Mouse (Mus musculus) hindbrain, embryonic 12.5 days (tissue): ENCODE data around the gene Pxk. TPM values are rescaled to one million over a fixed set of nuclear protein-coding genes. Genes with fewer than 3 reads are reported as not detected.
"Not testable (repeated sequence)": the region's sequence is repeated elsewhere in the genome, so short reads cannot be mapped to it uniquely, and the experiment has no call there.

Experiments
- ATAC-seq: fragments of 200-750 bp; cut with Nextera tagmentation; 2 replicates; pipeline ENCODE4 v1.8.0; 2017; ENCODE audit warnings: moderate TSS enrichment; ENCODE audit not compliant: low FRiP score
- H3K27ac ChIP-seq: fragments of 300-500 bp; sonication (generic); 2 replicates; pipeline ENCODE4 v1.5.1; 2016; ENCODE audit warnings: mild to moderate bottlenecking
- H3K27me3 ChIP-seq: fragments of 300-500 bp; sonication (generic); 2 replicates; pipeline ENCODE4 v1.6.1; 2016; ENCODE audit warnings: mild to moderate bottlenecking
- H3K36me3 ChIP-seq: fragments of 300-500 bp; sonication (generic); 2 replicates; pipeline ENCODE4 v1.6.1; 2016; ENCODE audit warnings: mild to moderate bottlenecking
- H3K4me1 ChIP-seq: fragments of 300-500 bp; sonication (generic); 2 replicates; pipeline ENCODE4 v1.6.1; 2016
- H3K4me2 ChIP-seq: fragments of 300-500 bp; sonication (generic); replicated peaks from 2 replicates; pipeline ENCODE4 v1.6.1; 2016; ENCODE audit warnings: mild to moderate bottlenecking
- H3K4me3 ChIP-seq: fragments of 300-500 bp; sonication (generic); 2 replicates; pipeline ENCODE4 v1.5.1; 2016; ENCODE audit warnings: mild to moderate bottlenecking
- H3K9ac ChIP-seq: fragments of 300-500 bp; sonication (generic); 2 replicates; pipeline ENCODE4 v1.6.1; 2016; ENCODE audit warnings: mild to moderate bottlenecking, moderate library complexity
- H3K9me3 ChIP-seq: fragments of 300-500 bp; sonication (generic); replicated peaks from 2 replicates; pipeline ENCODE4 v1.6.1; 2016; ENCODE audit warnings: mild to moderate bottlenecking
- WGBS: fragments of 180-500 bp; shearing (Covaris S2); methylation state at CpG from one replicate; pipeline ENCODE4 v1.1.7; 2016; 5-methylcytosine and 5-hydroxymethylcytosine counted together
- polyA plus RNA-seq: library from polyadenylated mRNA; unstranded; fragments of >200 nt; fragmentation: Nextera tagmentation; extraction: Ambion mirVana; gene quantifications from 2 replicates; pipeline ENCODE4 v1.2.1, GENCODE M21; 2016

The Pxk gene
- polyA plus RNA-seq, 1 experiment from 2014 or later: 43.0 TPM

DNA sequence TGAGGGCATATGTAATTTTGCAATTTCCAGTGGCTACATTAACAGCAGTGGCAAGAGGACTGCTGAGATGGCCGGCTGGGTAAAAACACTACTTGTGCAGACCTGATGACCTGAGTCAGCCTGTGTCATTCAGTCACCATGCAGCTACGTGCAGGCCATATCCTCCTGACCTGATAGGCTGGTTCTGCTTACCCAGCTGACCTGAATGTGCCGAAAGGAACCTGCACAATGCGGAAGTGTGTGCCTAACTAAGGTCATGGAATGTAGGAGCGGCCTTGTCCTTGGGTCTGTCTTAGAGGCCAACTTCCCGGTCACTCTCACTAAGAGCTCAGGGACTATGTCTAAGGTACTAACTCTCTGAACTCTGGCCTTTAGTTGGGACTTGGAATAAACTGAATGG, 13.5 kb downstream of the Pxk start:
- Histone ChIP-seq H3K9ac (no peak overlapping the region), H3K27me3 (no peaks in the 10 kb centered on the region), H3K4me2 (no peak overlapping the region), H3K36me3 (no peaks in the 10 kb centered on the region), H3K9me3 (no peaks in the 10 kb centered on the region), H3K4me3 (no peak overlapping the region), H3K27ac (no peak overlapping the region), H3K4me1 (no peaks in the 10 kb centered on the region)
- WGBS: 94% methylated on average over 6 of the region's 6 CpGs
- no peak for ATAC-seq

- no peaks in the 10 kb centered on the region for H3K27me3 ChIP-seq
- ATAC-seq: no peak
- H3K9ac ChIP-seq: no peak overlapping the region
- no peaks in the 10 kb centered on the region for H3K9me3 ChIP-seq
- no peaks in the 10 kb centered on the region for H3K36me3 ChIP-seq
- no peak overlapping the region for H3K27ac ChIP-seq
- 91% methylated on average over 8 of the region's 8 CpGs for WGBS
- no peaks in the 10 kb centered on the region for H3K4me1 ChIP-seq
- H3K4me3 ChIP-seq: no peak overlapping the region
- no peak overlapping the region for H3K4me2 ChIP-seq
Measured at GRCm38 (mm10) chr14:8112036-8112435, 14.0 kb downstream of the Pxk start.

- Histone ChIP-seq H3K36me3 (no peaks in the 10 kb centered on the region), H3K9me3 (no peaks in the 10 kb centered on the region), H3K27ac (no peak overlapping the region), H3K4me3 (no peak overlapping the region), H3K4me1 (no peaks in the 10 kb centered on the region), H3K4me2 (no peak overlapping the region), H3K9ac (no peak overlapping the region), H3K27me3 (no peaks in the 10 kb centered on the region)
- ATAC-seq: no peak
- WGBS: 90% methylated on average over 2 of the region's 2 CpGs
Measured at GRCm38 (mm10) chr14:8113616-8114015, 15.6 kb downstream of the Pxk start.

DNA sequence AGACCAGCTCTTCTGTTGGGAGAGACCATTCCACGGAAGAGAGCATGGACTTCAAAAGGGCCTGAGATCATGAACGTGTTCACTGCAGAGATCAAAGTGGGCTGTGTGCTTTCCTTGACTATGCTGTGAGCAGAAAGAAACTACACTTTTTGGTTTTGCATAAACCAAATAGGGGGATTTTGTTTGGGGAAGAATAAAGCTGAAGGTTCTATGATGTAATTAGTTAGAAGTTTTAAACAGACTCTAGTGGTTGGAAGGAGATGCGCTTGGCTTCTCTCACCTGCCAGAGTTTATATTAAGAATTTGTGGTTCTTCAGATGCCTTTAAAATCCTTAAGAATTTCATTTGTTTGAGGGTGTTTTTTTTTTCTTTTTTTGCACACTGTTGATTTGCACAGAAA, 16.3 kb downstream of the Pxk start:
- no peak for ATAC-seq
- Histone ChIP-seq H3K27me3 (no peaks in the 10 kb centered on the region), H3K4me1 (no peaks in the 10 kb centered on the region)

DNA sequence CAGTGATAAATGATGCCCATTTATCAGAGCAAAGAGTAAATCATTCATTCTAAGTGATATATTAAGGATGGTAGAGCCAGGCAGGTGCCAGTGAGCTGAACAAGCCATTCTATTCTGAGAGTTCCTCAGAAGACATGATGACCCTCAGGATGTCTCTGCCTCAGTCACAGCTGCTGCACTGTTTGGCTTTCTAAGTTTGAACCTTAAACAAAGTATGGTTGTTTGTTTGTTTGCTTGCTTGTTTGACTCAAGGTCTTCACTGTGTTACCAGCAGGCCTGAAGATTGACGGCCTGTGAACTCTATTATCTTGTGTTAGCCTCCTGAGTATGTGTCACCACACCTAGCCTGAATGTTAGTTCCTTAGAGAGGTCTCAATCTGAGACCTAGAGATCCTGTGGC, 16.7 kb downstream of the Pxk start:
- no peak for ATAC-seq
- H3K9me3 ChIP-seq: no peaks in the 10 kb centered on the region
- 83% methylated on average over 1 of the region's 1 CpGs for whole genome bisulfite sequencing

More for the DNA sequence above, 16.3 kb downstream of the Pxk start:
- Histone ChIP-seq H3K9me3 (no peaks in the 10 kb centered on the region), H3K36me3 (no peaks in the 10 kb centered on the region), H3K27ac (no peak overlapping the region), H3K9ac (no peak overlapping the region), H3K4me2 (no peak overlapping the region), H3K4me3 (no peak overlapping the region)
- WGBS: 62% methylated on average over 3 of the region's 3 CpGs

GRCm38 (mm10) chr14:8115772-8116171, 17.8 kb downstream of the Pxk start:
- no peak overlapping the region for H3K4me3 ChIP-seq
- WGBS: 84% methylated on average over 4 of the region's 4 CpGs
- ATAC-seq: no peak
- no peak overlapping the region for H3K4me2 ChIP-seq
- no peak overlapping the region for H3K9ac ChIP-seq
- H3K36me3 ChIP-seq: 0 out of 2 replicates have a peak, but pooled peaks cover 3% of the 10 kb centered on the region
- H3K4me1 ChIP-seq: no peaks in the 10 kb centered on the region
- no peaks in the 10 kb centered on the region for H3K27me3 ChIP-seq
- no peak overlapping the region for H3K27ac ChIP-seq
- no peaks in the 10 kb centered on the region for H3K9me3 ChIP-seq

More for the DNA sequence above, 16.7 kb downstream of the Pxk start:
- H3K4me2 ChIP-seq: no peak overlapping the region
- no peaks in the 10 kb centered on the region for H3K27me3 ChIP-seq
- no peaks in the 10 kb centered on the region for H3K36me3 ChIP-seq
- no peaks in the 10 kb centered on the region for H3K4me1 ChIP-seq
- no peak overlapping the region for H3K9ac ChIP-seq
- no peak overlapping the region for H3K27ac ChIP-seq
- H3K4me3 ChIP-seq: no peak overlapping the region

- no peaks in the 10 kb centered on the region for H3K9me3 ChIP-seq
- no peak overlapping the region for H3K9ac ChIP-seq
- H3K36me3 ChIP-seq: peaks cover 9% of the 10 kb centered on the region
- H3K4me3 ChIP-seq: no peak overlapping the region
- H3K4me1 ChIP-seq: no peaks in the 10 kb centered on the region
- no peak overlapping the region for H3K27ac ChIP-seq
- H3K27me3 ChIP-seq: no peaks in the 10 kb centered on the region
- H3K4me2 ChIP-seq: no peak overlapping the region
- 86% methylated on average over 2 of the region's 2 CpGs for WGBS
- no peak for ATAC-seq
Measured at GRCm38 (mm10) chr14:8117371-8117770, 19.4 kb downstream of the Pxk start.

DNA sequence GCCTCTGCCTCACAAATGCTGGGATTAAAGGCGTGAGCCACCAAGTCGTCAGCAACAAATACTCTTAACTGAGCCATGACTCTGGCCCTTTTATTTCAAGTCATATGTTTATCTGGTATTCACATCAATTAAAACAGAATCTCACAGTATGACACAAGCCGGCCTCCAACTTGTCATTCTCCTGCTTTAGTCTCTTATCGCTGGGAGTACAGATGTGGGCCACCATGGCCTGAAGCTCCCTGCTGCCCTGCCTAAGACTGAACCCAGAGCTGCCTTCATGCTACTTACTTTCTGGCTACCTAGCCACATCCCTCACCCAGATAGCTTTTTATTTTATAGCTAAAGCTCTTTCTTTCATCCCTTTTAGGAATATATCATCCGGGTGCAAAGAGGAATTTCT, 21.4 kb downstream of the Pxk start:
- no peak for ATAC-seq

DNA sequence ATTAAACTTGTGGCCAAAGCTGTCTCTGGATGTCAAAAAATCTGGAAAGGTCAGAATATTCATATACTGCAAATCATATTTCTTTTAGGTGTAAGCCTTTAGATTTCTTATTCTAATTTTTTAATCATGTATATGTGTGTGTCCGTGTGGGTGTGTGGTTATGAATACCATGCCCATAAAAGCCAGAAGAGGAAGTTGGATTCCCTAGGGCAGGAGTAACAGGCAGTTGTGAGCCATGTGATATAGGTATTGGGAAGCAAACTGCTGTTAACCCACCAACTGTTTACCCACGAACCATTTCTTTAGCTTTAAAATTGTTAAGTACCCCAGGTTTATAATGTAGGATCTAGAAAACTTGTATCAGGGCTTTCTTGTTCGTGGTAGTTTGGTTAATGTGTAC, 21.9 kb downstream of the Pxk start:
- H3K4me1 ChIP-seq: no peaks in the 10 kb centered on the region
- no peak for ATAC-seq
- peaks cover 15% of the 10 kb centered on the region for H3K36me3 ChIP-seq
- no peaks in the 10 kb centered on the region for H3K27me3 ChIP-seq
- H3K4me2 ChIP-seq: no peak overlapping the region
- H3K9me3 ChIP-seq: no peaks in the 10 kb centered on the region
- no peak overlapping the region for H3K27ac ChIP-seq
- H3K9ac ChIP-seq: no peak overlapping the region
- H3K4me3 ChIP-seq: no peak overlapping the region
- 86% methylated on average over 3 of the region's 3 CpGs for WGBS

More for the DNA sequence above, 21.4 kb downstream of the Pxk start:
- Histone ChIP-seq H3K9ac (no peak overlapping the region), H3K27me3 (no peaks in the 10 kb centered on the region), H3K4me1 (no peaks in the 10 kb centered on the region), H3K36me3 (peaks cover 15% of the 10 kb centered on the region), H3K4me3 (no peak overlapping the region), H3K27ac (no peak overlapping the region), H3K4me2 (no peak overlapping the region), H3K9me3 (no peaks in the 10 kb centered on the region)
- WGBS: 92% methylated on average over 5 of the region's 5 CpGs

GRCm38 (mm10) chr14:8123141-8123540, 25.1 kb downstream of the Pxk start:
- ATAC-seq: no peak
- 94% methylated on average over 7 of the region's 7 CpGs for WGBS
- Histone ChIP-seq H3K4me2 (no peak overlapping the region), H3K27ac (no peak overlapping the region), H3K27me3 (no peaks in the 10 kb centered on the region), H3K4me1 (no peaks in the 10 kb centered on the region), H3K9ac (no peak overlapping the region), H3K4me3 (no peak overlapping the region), H3K36me3 (peaks cover 19% of the 10 kb centered on the region), H3K9me3 (no peaks in the 10 kb centered on the region)

DNA sequence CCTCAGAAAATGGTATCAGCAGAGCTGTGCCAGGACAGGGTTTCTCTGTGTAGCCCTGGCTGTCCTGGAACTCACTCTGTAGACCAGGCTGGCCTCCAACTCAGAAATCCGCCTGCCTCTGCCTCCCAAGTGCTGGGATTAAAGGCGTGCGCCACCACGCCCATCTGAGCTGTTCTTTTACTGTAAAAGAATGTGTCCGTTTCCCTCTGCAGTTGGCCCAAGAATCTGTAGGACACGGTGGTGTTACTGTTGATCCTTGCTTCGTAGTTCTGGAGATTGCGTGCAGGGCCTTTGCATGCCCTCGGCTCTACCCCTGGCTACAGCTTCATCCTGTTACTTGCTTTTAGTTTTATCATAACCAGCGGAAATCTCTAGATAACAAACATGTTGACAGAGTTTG, 25.6 kb downstream of the Pxk start:
- H3K9me3 ChIP-seq, H3K27me3 ChIP-seq, ATAC-seq, H3K4me1 ChIP-seq, H3K4me2 ChIP-seq, H3K9ac ChIP-seq, H3K4me3 ChIP-seq, H3K27ac ChIP-seq: not testable (repeated sequence)
- peaks cover 19% of the 10 kb centered on the region for H3K36me3 ChIP-seq
- WGBS: 95% methylated on average over 10 of the region's 10 CpGs

GRCm38 (mm10) chr14:8124046-8124881, 26.3 kb downstream of the Pxk start:
- no peaks in the 10 kb centered on the region for H3K4me1 ChIP-seq
- no peak overlapping the region for H3K9ac ChIP-seq
- no peaks in the 10 kb centered on the region for H3K27me3 ChIP-seq
- ATAC-seq: no peak
- H3K36me3 ChIP-seq: peaks cover 19% of the 10 kb centered on the region
- no peak overlapping the region for H3K27ac ChIP-seq
- H3K4me3 ChIP-seq: no peak overlapping the region
- H3K9me3 ChIP-seq: no peaks in the 10 kb centered on the region
- no peak overlapping the region for H3K4me2 ChIP-seq
- 85% methylated on average over 7 of the region's 7 CpGs for WGBS

GRCm38 (mm10) chr14:8127971-8128370, 30.0 kb downstream of the Pxk start:
- Histone ChIP-seq H3K9me3 (no peaks in the 10 kb centered on the region), H3K4me2 (no peak overlapping the region), H3K4me3 (no peak overlapping the region), H3K4me1 (no peaks in the 10 kb centered on the region), H3K9ac (no peak overlapping the region), H3K27ac (no peak overlapping the region), H3K36me3 (peaks cover 21% of the 10 kb centered on the region), H3K27me3 (no peaks in the 10 kb centered on the region)
- WGBS: 79% methylated on average over 5 of the region's 5 CpGs
- ATAC-seq: no peak
